Mouse (Mus musculus) B cell, adult (primary cell): ENCODE data around the gene Scaf4. TPM values are rescaled to one million over a fixed set of nuclear protein-coding genes. Genes with fewer than 3 reads are reported as not detected.

Experiments
- total RNA-seq: library from RNA; stranded (reverse); gene quantifications from 4 replicates; pipeline ENCODE4 v1.2.4, GENCODE M21; 2023; ENCODE audit not compliant: inconsistent age

The Scaf4 gene
- 119 to 132 TPM (median 128 TPM) in 4 replicates for total RNA-seq

DNA sequence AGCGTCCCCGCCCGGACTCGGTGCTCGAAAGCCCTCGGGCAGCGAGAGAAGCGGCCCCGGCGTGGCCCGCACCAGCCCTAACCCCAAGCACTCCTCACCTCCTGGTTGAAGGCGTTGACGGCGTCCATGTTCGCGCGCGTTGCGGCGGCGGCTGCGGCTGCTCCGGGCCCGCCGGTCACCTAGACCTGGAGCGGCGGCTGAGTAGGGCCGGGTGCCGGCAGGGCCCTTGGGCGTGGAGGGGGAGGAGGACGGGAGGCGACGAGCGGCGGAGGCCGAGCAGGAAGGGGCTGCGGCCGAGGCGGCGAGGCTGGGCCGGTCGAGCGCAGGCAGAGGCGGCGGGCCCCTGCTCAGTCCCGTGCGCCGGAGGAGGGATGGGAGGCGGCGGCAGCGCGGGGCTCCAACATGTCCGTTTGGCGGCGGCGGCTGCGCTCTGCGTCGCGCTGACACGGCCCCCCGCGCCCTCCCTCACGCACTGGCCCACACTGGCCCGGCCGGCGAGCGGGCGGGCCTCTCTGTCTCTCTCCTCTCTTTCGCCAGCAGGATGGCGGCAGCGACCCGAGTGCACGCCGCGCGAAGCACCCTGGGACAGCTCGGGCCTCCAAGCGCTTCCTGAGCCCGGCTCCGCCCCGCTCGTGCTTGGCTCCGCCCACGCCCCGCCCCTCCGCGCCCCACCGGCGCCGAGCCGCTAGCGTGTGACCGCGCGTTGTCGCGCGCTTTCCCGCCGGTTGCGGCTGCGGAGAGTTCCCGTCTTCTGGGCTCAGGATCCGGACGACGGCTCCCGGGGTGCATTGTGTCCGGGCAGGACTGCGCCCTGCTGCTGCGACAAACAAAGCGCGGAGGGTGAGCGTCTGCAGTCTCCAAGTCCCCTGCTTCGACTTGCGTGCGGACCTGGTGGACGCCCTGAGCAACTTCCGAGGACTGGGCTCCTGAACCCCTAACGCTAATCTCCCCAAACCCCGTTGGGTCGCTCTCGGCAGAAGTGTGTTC is at the start of gene Scaf4:
Scaf4 (minus strand) TSS at position 599 of the 987 bp plus-strand sequence.

DNA sequence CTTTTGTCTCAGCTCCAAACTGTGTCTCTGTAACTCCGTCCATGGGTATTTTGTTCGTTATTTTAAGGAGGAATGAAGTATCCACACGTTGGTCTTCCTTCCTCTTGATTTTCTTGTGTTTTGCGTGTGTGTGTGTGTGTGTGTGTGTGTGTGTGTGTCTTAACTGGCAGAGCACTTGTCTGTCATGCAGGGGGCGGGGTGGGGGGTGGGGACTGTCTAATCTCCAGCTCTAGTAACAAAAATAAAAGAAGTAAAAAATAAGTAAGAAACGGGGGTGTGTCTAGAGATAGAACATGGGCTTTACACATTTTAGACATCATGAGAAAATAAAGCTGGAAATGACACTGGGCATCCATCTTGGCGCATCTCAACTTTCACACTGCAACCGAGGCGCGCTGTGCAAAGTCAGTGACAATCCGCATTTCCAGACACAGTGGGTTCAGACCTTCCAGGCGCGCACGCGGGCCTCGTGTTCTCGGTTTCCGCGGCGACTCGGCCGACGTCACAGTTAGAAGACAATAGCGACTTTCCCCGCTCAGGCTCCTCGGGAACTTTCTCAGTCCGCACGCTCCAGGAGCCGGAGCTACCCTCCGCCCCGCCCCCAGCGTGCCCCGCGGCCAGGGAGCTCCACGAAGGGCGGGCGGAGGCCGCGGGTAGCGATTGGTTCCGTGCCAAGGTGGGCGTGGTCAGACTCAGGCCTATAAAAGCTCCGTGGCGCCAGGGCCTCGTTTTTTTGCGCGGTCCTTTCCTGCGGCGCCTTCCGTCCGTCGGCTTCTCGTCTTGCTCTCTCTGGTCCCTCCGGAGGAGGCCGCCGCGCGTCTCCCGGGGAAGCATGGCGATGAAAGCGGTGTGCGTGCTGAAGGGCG is 64.0 kb downstream of the Scaf4 start, which contains the start of gene Sod1:
Sod1 (plus strand) TSS at position 729 of the 866 bp plus-strand sequence.

Other genes with a start within 250 kb of the Scaf4 start
- gene Tiam1, start 140.7 kb downstream of the Scaf4 start, total RNA-seq, result 1.3 to 2.4 TPM (median 1.8 TPM) in 4 replicates
- gene Sod1, start 63.7 kb downstream of the Scaf4 start, total RNA-seq, result 197 to 213 TPM (median 203 TPM) in 4 replicates
- not detected in 4 replicates for gene Hunk, start 101.5 kb upstream of the Scaf4 start, total RNA-seq